Comparison of ENCODE assay signal across 28 mouse cellular contexts in the genomic region with DNA sequence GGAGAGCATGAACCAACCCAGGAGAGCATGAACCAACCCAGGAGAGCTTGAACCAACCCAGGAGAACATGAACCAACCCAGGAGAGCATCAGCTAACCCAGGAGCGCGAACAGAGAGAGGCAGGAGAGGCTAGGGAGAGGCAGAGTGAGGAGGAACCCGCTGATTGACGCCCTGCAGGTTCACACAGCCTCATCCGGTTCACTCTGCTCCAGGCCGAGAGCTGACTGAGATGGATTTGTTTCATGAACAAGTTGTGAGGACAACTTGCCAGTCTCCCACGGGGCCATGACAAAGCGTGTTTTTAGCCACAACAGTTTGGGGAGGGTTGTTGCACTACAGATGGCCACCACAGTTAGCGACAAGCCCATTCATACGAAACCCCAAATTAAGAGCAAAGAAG. TPM values are rescaled to one million over a fixed set of nuclear protein-coding genes. Genes with fewer than 3 reads are reported as not detected.
DNase-seq lines count a peak whose midpoint lies in the region; ATAC-seq and TF ChIP-seq lines count a peak whose summit lies in the region.
"Had no signal": no experiment of that assay in that cellular context is flagged by ENCODE, and none has a peak within 500 bp of the region (broad histone marks: within the 10 kb centered on the region; RNA-seq: fewer than 3 reads in every experiment).

No protein-coding gene starts in this region.

- no peak overlapping the region for H3K27ac ChIP-seq in embryonic facial prominence, embryonic 13.5 days
- H3K27ac ChIP-seq in embryonic facial prominence, embryonic 10.5 days (replicated peaks), result no peak overlapping the region
- no peak overlapping the region for H3K27ac ChIP-seq in heart, embryonic 10.5 days
- H3K27ac ChIP-seq in thymus, adult 2 months (ENCODE audit: control insufficient read depth, insufficient read depth, low read length), result no peak overlapping the region
- H3K27ac ChIP-seq: embryonic facial prominence, embryonic 15.5 days; forebrain, embryonic 10.5 days; forebrain, embryonic 12.5 days had no signal

- H3K27me3 ChIP-seq in embryonic facial prominence, embryonic 13.5 days, result no peaks in the 10 kb centered on the region
- H3K27me3 ChIP-seq in embryonic facial prominence, embryonic 10.5 days (replicated peaks; ENCODE audit: low read depth, poor library complexity, severe bottlenecking), result no peaks in the 10 kb centered on the region
- H3K27me3 ChIP-seq in heart, embryonic 10.5 days (ENCODE audit: insufficient read depth, poor library complexity, severe bottlenecking), result no peaks in the 10 kb centered on the region
- H3K27me3 ChIP-seq in thymus, adult 2 months (ENCODE audit: control insufficient read depth, insufficient read depth, low read length), result no peaks in the 10 kb centered on the region
- H3K27me3 ChIP-seq: CH12.LX; embryonic facial prominence, embryonic 15.5 days; forebrain, embryonic 12.5 days; Patski had no signal

- intact Hi-C loops in heart, postnatal 14 days (cut with DNase I), result no loop called here

- H3K36me3 ChIP-seq in embryonic facial prominence, embryonic 13.5 days, result no peaks in the 10 kb centered on the region
- H3K36me3 ChIP-seq in embryonic facial prominence, embryonic 10.5 days (replicated peaks), result no peaks in the 10 kb centered on the region
- H3K36me3 ChIP-seq in heart, embryonic 10.5 days, result no peaks in the 10 kb centered on the region
- no peaks in the 10 kb centered on the region for H3K36me3 ChIP-seq in thymus, adult 2 months (ENCODE audit: control insufficient read depth, insufficient read depth, low read length)
- H3K36me3 ChIP-seq: embryonic facial prominence, embryonic 15.5 days; forebrain, embryonic 10.5 days; forebrain, embryonic 12.5 days had no signal

- DNase-seq in embryonic facial prominence, embryonic 10.5 days (ENCODE audit: low spot score), result no peak
- DNase-seq in heart, embryonic 10.5 days (ENCODE audit: low spot score), result peak; percentile 64
- no peak for DNase-seq in heart, postnatal 14 days
- DNase-seq in thymus, postnatal 4 days, result peak; percentile 30
- DNase-seq in thymus, adult 2 months, result no peak
- DNase-seq in adrenal gland, adult (ENCODE audit: inconsistent age in 2 of 2, low spot score in 1 of 2), result no peak
- DNase-seq: adrenal gland, adult 2 months; adrenal gland, postnatal 10 days; adrenal gland, postnatal 25 days; B cell, adult 2 months; cerebellum, adult 11-12 months; cerebellum, adult 2 months; cerebellum, adult 9-10 months; cerebellum, postnatal 10 days; cerebellum, postnatal 25 days had no signal

- no peak overlapping the region for H3K4me3 ChIP-seq in embryonic facial prominence, embryonic 13.5 days
- no peak overlapping the region for H3K4me3 ChIP-seq in embryonic facial prominence, embryonic 10.5 days
- no peak overlapping the region for H3K4me3 ChIP-seq in heart, embryonic 10.5 days
- no peak overlapping the region for H3K4me3 ChIP-seq in thymus, adult 2 months (ENCODE audit: control insufficient read depth, insufficient read depth, low read length)
- H3K4me3 ChIP-seq: embryonic facial prominence, embryonic 15.5 days; erythroblast, embryonic 14.5 days; forebrain, embryonic 10.5 days; forebrain, embryonic 12.5 days had no signal

- 68% methylated on average over 10 of the region's 10 CpGs for WGBS in embryonic facial prominence, embryonic 13.5 days
- 77% methylated on average over 10 of the region's 10 CpGs for WGBS in embryonic facial prominence, embryonic 10.5 days
- 45% methylated on average over 10 of the region's 10 CpGs for WGBS in heart, embryonic 10.5 days
- 80% methylated on average over 10 of the region's 10 CpGs for whole genome bisulfite sequencing in thymus, adult 2 months

- no peak for TF ChIP-seq CTCF in thymus, adult 2 months (IDR thresholded peaks at IDR 0.05; ENCODE audit: borderline replicate concordance, control insufficient read depth, extremely low read depth, insufficient read depth, low read length, poor library complexity)

- H3K4me1 ChIP-seq in embryonic facial prominence, embryonic 13.5 days, result peaks cover 8% of the 10 kb centered on the region; the same call in 1 of the 2 replicates
- peaks cover 6% of the 10 kb centered on the region; the same call in 1 of the 2 replicates for H3K4me1 ChIP-seq in embryonic facial prominence, embryonic 10.5 days
- 0 out of 2 replicates have a peak, but pooled peaks cover 3% of the 10 kb centered on the region for H3K4me1 ChIP-seq in heart, embryonic 10.5 days
- 0 out of 2 replicates have a peak, but pooled peaks cover 2% of the 10 kb centered on the region for H3K4me1 ChIP-seq in thymus, adult 2 months (replicated peaks; ENCODE audit: control insufficient read depth, insufficient read depth, low read length)
- H3K4me1 ChIP-seq: forebrain, embryonic 10.5 days; forebrain, embryonic 12.5 days had no signal

- no peak for TF ChIP-seq POLR2A in thymus, adult 2 months (IDR thresholded peaks at IDR 0.05; ENCODE audit: control insufficient read depth, extremely low read depth, insufficient read depth, low read length, poor library complexity)

- no peak overlapping the region for H3K4me2 ChIP-seq in embryonic facial prominence, embryonic 13.5 days
- H3K4me2 ChIP-seq: embryonic facial prominence, embryonic 15.5 days; forebrain, embryonic 12.5 days had no signal

- no peaks in the 10 kb centered on the region for H3K9me3 ChIP-seq in embryonic facial prominence, embryonic 13.5 days
- no peaks in the 10 kb centered on the region for H3K9me3 ChIP-seq in embryonic facial prominence, embryonic 10.5 days
- H3K9me3 ChIP-seq in heart, embryonic 10.5 days, result no peaks in the 10 kb centered on the region
- H3K9me3 ChIP-seq: embryonic facial prominence, embryonic 15.5 days; forebrain, embryonic 10.5 days; forebrain, embryonic 12.5 days; G1E had no signal

- H3K9ac ChIP-seq in embryonic facial prominence, embryonic 13.5 days, result peak overlapping the region; percentile 33; the same call in 1 of the 2 replicates
- H3K9ac ChIP-seq: embryonic facial prominence, embryonic 15.5 days; forebrain, embryonic 12.5 days had no signal

- ATAC-seq in embryonic facial prominence, embryonic 13.5 days (ENCODE audit: insufficient number of reproducible peaks, insufficient read depth, low FRiP score, low TSS enrichment, low read depth), result no peak
- ATAC-seq in megakaryocyte-erythroid progenitor cell, adult 5-6 weeks (replicated peaks; ENCODE audit: low FRiP score, low TSS enrichment, poor library complexity, severe bottlenecking), result peak; percentile 37; the same call in 1 of the 2 replicates
- ATAC-seq: activated CD4-positive, CD25-positive, alpha-beta regulatory T cell, adult 4 months; CD4-positive, CD25-positive, alpha-beta regulatory T cell, adult 4 months; forebrain, embryonic 14.5 days; forebrain, embryonic 16.5 days; Patski had no signal

RNA-seq across cellular contexts. Expression of a gene that starts 11.9 kb away (rescaled TPM):
- 49.7 and 50.2 TPM in 2 replicates for polyA plus RNA-seq in embryonic facial prominence, embryonic 13.5 days (2015; fragmentation: Nextera tagmentation; extraction: Ambion mirVana)
- 76.3 and 78.3 TPM in 2 replicates for polyA plus RNA-seq in embryonic facial prominence, embryonic 10.5 days (2016; fragmentation: Nextera tagmentation; extraction: Ambion mirVana)
- 45.9 and 53.7 TPM in 2 replicates for polyA plus RNA-seq in heart, embryonic 10.5 days (2016; fragmentation: Nextera tagmentation; extraction: Ambion mirVana)
- 10 to 100 TPM; 17.6 to 19.6 TPM for total RNA-seq in heart, postnatal 14 days (2021)
- 46.2 and 51.7 TPM in 2 replicates for polyA plus RNA-seq in thymus, adult 2 months (2012; rRNA removed)
- 62.8 and 64.3 TPM in 2 replicates for total RNA-seq in megakaryocyte-erythroid progenitor cell, adult 5-6 weeks (2014; fragmentation: Nextera tagmentation)
- 56.6 and 66.9 TPM in 2 replicates for total RNA-seq in megakaryocyte-erythroid progenitor cell, adult 5-6 weeks (2017)

RNA-seq across cellular contexts. Expression of a gene that starts 12.0 kb away (rescaled TPM):
- 1,696 and 1,769 TPM in 2 replicates for polyA plus RNA-seq in embryonic facial prominence, embryonic 13.5 days (2015; fragmentation: Nextera tagmentation; extraction: Ambion mirVana)
- polyA plus RNA-seq in embryonic facial prominence, embryonic 10.5 days (2016; fragmentation: Nextera tagmentation; extraction: Ambion mirVana), result 1,556 and 1,753 TPM in 2 replicates
- 757 and 1,068 TPM in 2 replicates for polyA plus RNA-seq in heart, embryonic 10.5 days (2016; fragmentation: Nextera tagmentation; extraction: Ambion mirVana)
- total RNA-seq in heart, postnatal 14 days (2021), result 100 to 1,000 TPM; 119 to 130 TPM
- 107 and 133 TPM in 2 replicates for polyA plus RNA-seq in thymus, adult 2 months (2012; rRNA removed)
- total RNA-seq in megakaryocyte-erythroid progenitor cell, adult 5-6 weeks (2014; fragmentation: Nextera tagmentation), result 800 and 835 TPM in 2 replicates
- 1,093 and 1,199 TPM in 2 replicates for total RNA-seq in megakaryocyte-erythroid progenitor cell, adult 5-6 weeks (2017)

Comparison
In these comparisons a context has a peak if more than half of its experiments do, and no peak if none do; other contexts are left out.
1. DNase-seq: peak in heart, embryonic 10.5 days (single experiment) and thymus, postnatal 4 days (single experiment); none in embryonic facial prominence, embryonic 10.5 days (single experiment), heart, postnatal 14 days (0 of 2), thymus, adult 2 months (single experiment) and adrenal gland, adult (0 of 2).